Mouse (Mus musculus) limb, embryonic 15.5 days (tissue): Measurements from ENCODE around the gene Fam71e2. TPM values are rescaled to one million over a fixed set of nuclear protein-coding genes. Genes with fewer than 3 reads are reported as not detected.
A peak's percentile ranks its signal among the peaks of the same experiment; 100 is the strongest.

ENCODE experiments used
- ATAC-seq: fragments of 200-750 bp; cut with Nextera tagmentation; 2 replicates; pipeline ENCODE4 v1.8.0; 2017; ENCODE audit warnings: low read depth, moderate TSS enrichment; ENCODE audit not compliant: insufficient number of reproducible peaks, low FRiP score, low TSS enrichment
- H3K27ac ChIP-seq: fragments of 300-500 bp; sonication (generic); 2 replicates; pipeline ENCODE4 v1.5.1; 2015; ENCODE audit warnings: moderate library complexity, mild to moderate bottlenecking, inconsistent platforms
- H3K27me3 ChIP-seq: fragments of 300-500 bp; sonication (generic); 2 replicates; pipeline ENCODE4 v1.6.1; 2015; ENCODE audit warnings: inconsistent platforms
- H3K36me3 ChIP-seq: fragments of 300-500 bp; sonication (generic); 2 replicates; pipeline ENCODE4 v1.6.1; 2015; ENCODE audit warnings: inconsistent platforms
- H3K4me1 ChIP-seq: fragments of 300-500 bp; sonication (generic); 2 replicates; pipeline ENCODE4 v1.6.1; 2015; ENCODE audit warnings: inconsistent platforms
- H3K4me2 ChIP-seq: fragments of 300-500 bp; sonication (generic); 2 replicates; pipeline ENCODE4 v1.6.1; 2015; ENCODE audit warnings: mild to moderate bottlenecking, inconsistent platforms
- H3K4me3 ChIP-seq: fragments of 300-500 bp; sonication (generic); 2 replicates; pipeline ENCODE4 v1.5.1; 2015; ENCODE audit warnings: mild to moderate bottlenecking, inconsistent platforms
- H3K9ac ChIP-seq: fragments of 300-500 bp; sonication (generic); 2 replicates; pipeline ENCODE4 v1.6.1; 2015; ENCODE audit warnings: inconsistent platforms
- H3K9me3 ChIP-seq: fragments of 300-500 bp; sonication (generic); 2 replicates; pipeline ENCODE4 v1.6.1; 2016; ENCODE audit warnings: inconsistent platforms
- WGBS: fragments of 180-500 bp; shearing (Covaris S2); methylation state at CpG from one replicate; pipeline ENCODE4 v1.1.7; 2015; 5-methylcytosine and 5-hydroxymethylcytosine counted together
- polyA plus RNA-seq: library from polyadenylated mRNA; unstranded; fragments of >200 nt; fragmentation: Nextera tagmentation; extraction: Ambion mirVana; gene quantifications from 2 replicates; pipeline ENCODE4 v1.2.1, GENCODE M21; 2015

The Fam71e2 gene
- polyA plus RNA-seq, 1 experiment from 2014 or later, result not detected

GRCm38 (mm10) chr7:4776861-4777830 is 6.0 kb upstream of the Fam71e2 start:
- H3K4me3 ChIP-seq, result peak overlapping the region; percentile 38
- H3K4me1 ChIP-seq, result peaks cover 22% of the 10 kb centered on the region
- H3K27ac ChIP-seq, result no peak overlapping the region
- no peaks in the 10 kb centered on the region for H3K36me3 ChIP-seq
- peak; percentile 49 for ATAC-seq
- no peak overlapping the region for H3K9ac ChIP-seq
- H3K9me3 ChIP-seq, result no peaks in the 10 kb centered on the region
- peaks cover 71% of the 10 kb centered on the region for H3K27me3 ChIP-seq
- H3K4me2 ChIP-seq, result peak overlapping the region; percentile 55
- under 1% methylated on average over 54 of the region's 56 CpGs for WGBS

- Histone ChIP-seq H3K9ac (no peak overlapping the region), H3K36me3 (no peaks in the 10 kb centered on the region), H3K4me2 (no peak overlapping the region), H3K9me3 (no peaks in the 10 kb centered on the region), H3K4me3 (no peak overlapping the region), H3K27me3 (peaks cover 70% of the 10 kb centered on the region), H3K4me1 (peaks cover 22% of the 10 kb centered on the region), H3K27ac (no peak overlapping the region)
- ATAC-seq, result no peak
- WGBS, result 47% methylated on average over 10 of the region's 10 CpGs
Observed at GRCm38 (mm10) chr7:4776131-4776530, 5.0 kb upstream of the Fam71e2 start.

- ATAC-seq, result no peak
- no peak overlapping the region for H3K4me3 ChIP-seq
- no peak overlapping the region for H3K4me2 ChIP-seq
- no peak overlapping the region for H3K27ac ChIP-seq
- no peaks in the 10 kb centered on the region for H3K36me3 ChIP-seq
- WGBS, result 16% methylated on average over 4 of the region's 4 CpGs
- H3K9me3 ChIP-seq, result no peaks in the 10 kb centered on the region
- no peak overlapping the region for H3K9ac ChIP-seq
- H3K4me1 ChIP-seq, result no peaks in the 10 kb centered on the region
- no peaks in the 10 kb centered on the region for H3K27me3 ChIP-seq
Observed at GRCm38 (mm10) chr7:4764946-4765710, 6.0 kb downstream of the Fam71e2 start.

- Histone ChIP-seq H3K27ac (no peak overlapping the region), H3K9me3 (no peaks in the 10 kb centered on the region), H3K4me3 (no peak overlapping the region), H3K4me2 (no peak overlapping the region), H3K27me3 (no peaks in the 10 kb centered on the region), H3K9ac (no peak overlapping the region), H3K4me1 (no peaks in the 10 kb centered on the region), H3K36me3 (no peaks in the 10 kb centered on the region)
- 42% methylated on average over 1 of the region's 1 CpGs for WGBS
- no peak for ATAC-seq
Observed at GRCm38 (mm10) chr7:4759670-4760069, 11.4 kb downstream of the Fam71e2 start.

- peaks cover 19% of the 10 kb centered on the region for H3K4me1 ChIP-seq
- 4% methylated on average over 24 of the region's 24 CpGs for WGBS
- H3K9me3 ChIP-seq, result no peaks in the 10 kb centered on the region
- H3K27me3 ChIP-seq, result no peaks in the 10 kb centered on the region
- peak within 1 kb of the TSS; percentile 48 for H3K4me3 ChIP-seq
- ATAC-seq, result peak; percentile 85
- H3K27ac ChIP-seq, result peak within 1 kb of the TSS; percentile 75
- 0 out of 2 replicates have a peak within 1 kb of the TSS, but pooled peaks have one; percentile 17 for H3K9ac ChIP-seq
- H3K4me2 ChIP-seq, result peak within 1 kb of the TSS; percentile 75
- no peaks in the 10 kb centered on the region for H3K36me3 ChIP-seq
Observed at GRCm38 (mm10) chr7:4752821-4753570, 18.1 kb downstream of the Fam71e2 start, which contains the start of gene Cox6b2. Gene Cox6b2, minus strand, starts transcription at chr7:4753094.

- Histone ChIP-seq H3K36me3 (no peaks in the 10 kb centered on the region), H3K27me3 (no peaks in the 10 kb centered on the region), H3K9me3 (no peaks in the 10 kb centered on the region), H3K4me2 (peak overlapping the region; percentile 75), H3K27ac (peak overlapping the region; percentile 75), H3K4me1 (peaks cover 19% of the 10 kb centered on the region), H3K4me3 (peak overlapping the region; percentile 48), H3K9ac (no peak overlapping the region)
- 1% methylated on average over 30 of the region's 30 CpGs for WGBS
- peak; percentile 81 for ATAC-seq
Observed at GRCm38 (mm10) chr7:4751971-4752820, 18.9 kb downstream of the Fam71e2 start.

- Histone ChIP-seq H3K4me3 (no peak overlapping the region), H3K36me3 (peaks cover 21% of the 10 kb centered on the region), H3K9me3 (no peaks in the 10 kb centered on the region), H3K27me3 (no peaks in the 10 kb centered on the region), H3K4me1 (peaks cover 19% of the 10 kb centered on the region), H3K9ac (no peak overlapping the region), H3K27ac (no peak overlapping the region), H3K4me2 (no peak overlapping the region)
- WGBS, result 87% methylated on average over 2 of the region's 2 CpGs
- no peak for ATAC-seq
Observed at GRCm38 (mm10) chr7:4749169-4749568, 21.9 kb downstream of the Fam71e2 start.

GRCm38 (mm10) chr7:4748321-4748720 is 22.8 kb downstream of the Fam71e2 start:
- ATAC-seq, result no peak
- no peak overlapping the region for H3K27ac ChIP-seq
- no peaks in the 10 kb centered on the region for H3K27me3 ChIP-seq
- H3K9ac ChIP-seq, result no peak overlapping the region
- peaks cover 30% of the 10 kb centered on the region for H3K36me3 ChIP-seq
- no peak overlapping the region for H3K4me3 ChIP-seq
- H3K4me1 ChIP-seq, result peaks cover 18% of the 10 kb centered on the region
- 68% methylated on average over 4 of the region's 4 CpGs for WGBS
- H3K4me2 ChIP-seq, result no peak overlapping the region
- H3K9me3 ChIP-seq, result no peaks in the 10 kb centered on the region

- no peak overlapping the region for H3K4me3 ChIP-seq
- H3K9me3 ChIP-seq, result no peaks in the 10 kb centered on the region
- peaks cover 14% of the 10 kb centered on the region for H3K4me1 ChIP-seq
- H3K4me2 ChIP-seq, result no peak overlapping the region
- ATAC-seq, result no peak
- no peak overlapping the region for H3K27ac ChIP-seq
- H3K27me3 ChIP-seq, result no peaks in the 10 kb centered on the region
- WGBS, result 69% methylated on average over 9 of the region's 9 CpGs
- no peak overlapping the region for H3K9ac ChIP-seq
- peaks cover 38% of the 10 kb centered on the region for H3K36me3 ChIP-seq
Observed at GRCm38 (mm10) chr7:4747156-4747899, 23.8 kb downstream of the Fam71e2 start.

GRCm38 (mm10) chr7:4746326-4746980 is 24.6 kb downstream of the Fam71e2 start:
- H3K27me3 ChIP-seq, result no peaks in the 10 kb centered on the region
- ATAC-seq, result no peak; the same call in 1 of the 2 replicates
- no peak overlapping the region for H3K9ac ChIP-seq
- H3K4me2 ChIP-seq, result no peak overlapping the region
- no peaks in the 10 kb centered on the region for H3K9me3 ChIP-seq
- H3K4me3 ChIP-seq, result no peak overlapping the region
- no peak overlapping the region for H3K27ac ChIP-seq
- H3K4me1 ChIP-seq, result peaks cover 13% of the 10 kb centered on the region
- H3K36me3 ChIP-seq, result peaks cover 42% of the 10 kb centered on the region
- 87% methylated on average over 22 of the region's 22 CpGs for WGBS
